In the genomic region with DNA sequence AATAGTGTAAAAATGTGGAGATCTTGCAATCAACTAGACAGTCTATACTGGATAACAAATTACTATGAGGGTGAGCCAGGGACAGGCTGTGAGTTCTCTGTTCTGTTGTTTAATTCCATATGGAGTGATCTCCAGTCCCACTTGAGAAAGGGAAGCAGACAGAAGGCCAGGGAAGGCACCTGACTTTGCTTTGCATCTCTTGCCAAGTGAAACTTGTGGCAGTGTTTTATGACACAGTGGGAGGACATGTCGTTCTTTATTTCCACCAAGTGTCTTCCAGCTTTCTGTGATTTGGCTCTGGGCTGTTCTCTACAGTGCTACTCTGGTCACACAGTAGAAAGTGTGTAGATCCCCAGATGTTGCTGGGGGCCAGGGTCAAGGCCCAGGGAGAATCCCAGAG, we compare ENCODE assay signal across 18 mouse cellular contexts.
DNase-seq lines count a peak whose midpoint lies in the region; ATAC-seq lines count a peak whose summit lies in the region.
"Had no signal": no experiment of that assay in that cellular context is flagged by ENCODE, and none has a peak within 500 bp of the region (broad histone marks: within the 10 kb centered on the region; RNA-seq: fewer than 3 reads in every experiment).

No protein-coding gene starts in this region.

- H3K4me3 ChIP-seq in forebrain, embryonic 14.5 days (ENCODE audit: low read depth, low read length), result no peak overlapping the region
- no peak overlapping the region for H3K4me3 ChIP-seq in forebrain, embryonic 10.5 days
- H3K4me3 ChIP-seq: hindbrain, embryonic 13.5 days; limb, embryonic 12.5 days; liver, embryonic 12.5 days had no signal

- no peaks in the 10 kb centered on the region for H3K4me1 ChIP-seq in forebrain, embryonic 14.5 days (ENCODE audit: control insufficient read depth, insufficient read depth, low read length)
- H3K4me1 ChIP-seq in forebrain, embryonic 10.5 days, result peaks cover 3% of the 10 kb centered on the region
- H3K4me1 ChIP-seq: liver, embryonic 12.5 days had no signal

- WGBS in forebrain, embryonic 14.5 days, result 62% methylated on average over 1 of the region's 1 CpGs
- 88% methylated on average over 1 of the region's 1 CpGs for WGBS in forebrain, embryonic 10.5 days

- H3K4me2 ChIP-seq in forebrain, embryonic 14.5 days (ENCODE audit: low read length), result no peak overlapping the region
- H3K4me2 ChIP-seq: hindbrain, embryonic 13.5 days; limb, embryonic 12.5 days; liver, embryonic 12.5 days had no signal

- H3K36me3 ChIP-seq in forebrain, embryonic 14.5 days (ENCODE audit: control insufficient read depth, insufficient read depth, low read length), result no peaks in the 10 kb centered on the region
- H3K36me3 ChIP-seq in forebrain, embryonic 10.5 days (replicated peaks), result no peaks in the 10 kb centered on the region
- H3K36me3 ChIP-seq: G1E; hindbrain, embryonic 13.5 days; limb, embryonic 12.5 days; liver, embryonic 12.5 days had no signal

- no peaks in the 10 kb centered on the region for H3K27me3 ChIP-seq in forebrain, embryonic 14.5 days (replicated peaks; ENCODE audit: control insufficient read depth, insufficient read depth, low read length)
- H3K27me3 ChIP-seq in forebrain, embryonic 10.5 days (ENCODE audit: poor library complexity, severe bottlenecking), result no peaks in the 10 kb centered on the region
- H3K27me3 ChIP-seq: hindbrain, embryonic 13.5 days; limb, embryonic 12.5 days; liver, embryonic 12.5 days had no signal

- H3K9ac ChIP-seq in forebrain, embryonic 14.5 days (ENCODE audit: low read length), result no peak overlapping the region
- H3K9ac ChIP-seq: hindbrain, embryonic 13.5 days; limb, embryonic 12.5 days; liver, embryonic 12.5 days had no signal

- H3K27ac ChIP-seq in forebrain, embryonic 14.5 days (ENCODE audit: low read depth, low read length), result no peak overlapping the region
- no peak overlapping the region for H3K27ac ChIP-seq in forebrain, embryonic 10.5 days
- H3K27ac ChIP-seq: hindbrain, embryonic 13.5 days; limb, embryonic 12.5 days; liver, embryonic 12.5 days had no signal

- H3K9me3 ChIP-seq in forebrain, embryonic 14.5 days (replicated peaks; ENCODE audit: control insufficient read depth, low read length), result no peaks in the 10 kb centered on the region
- H3K9me3 ChIP-seq in forebrain, embryonic 10.5 days, result no peaks in the 10 kb centered on the region
- H3K9me3 ChIP-seq: limb, embryonic 12.5 days; liver, embryonic 12.5 days had no signal

- peak; percentile 22 for DNase-seq in forebrain, embryonic 14.5 days (ENCODE audit: low spot score)
- DNase-seq in forebrain, embryonic 10.5 days (ENCODE audit: extremely low spot score, low spot score), result no peak
- peak; percentile 44 for DNase-seq in layer of hippocampus, adult 11-12 months (ENCODE audit: low spot score)
- DNase-seq in layer of hippocampus, postnatal 25 days (ENCODE audit: extremely low spot score in 1 of 2, low spot score in 1 of 2), result no peak
- peak; percentile 54 to 65 for DNase-seq in cerebellum, adult 18-20 months
- peak; percentile 29 to 49 for DNase-seq in cerebellum, postnatal 36 days
- no peak for DNase-seq in testis, postnatal 10 days (ENCODE audit: low spot score)
- DNase-seq: adrenal gland, postnatal 14 days; gastrocnemius, postnatal 10 days; lung, adult 2 months; right cerebral cortex, postnatal 4 days had no signal

- ATAC-seq in forebrain, embryonic 14.5 days, result no peak
- no peak for ATAC-seq in megakaryocyte, adult 5-6 weeks (ENCODE audit: poor library complexity, severe bottlenecking)
- ATAC-seq: activated CD4-positive, CD25-positive, alpha-beta regulatory T cell, adult 4 months; inflammation-experienced regulatory T-cells, adult 6 months; liver, embryonic 12.5 days had no signal

Comparison
In these comparisons a context has a peak if more than half of its experiments do, and no peak if none do; other contexts are left out.
1. DNase-seq: peak in forebrain, embryonic 14.5 days (single experiment), layer of hippocampus, adult 11-12 months (single experiment), cerebellum, adult 18-20 months (2 of 2) and cerebellum, postnatal 36 days (2 of 2); none in forebrain, embryonic 10.5 days (single experiment), layer of hippocampus, postnatal 25 days (0 of 2) and testis, postnatal 10 days (single experiment).